ENCODE assay signal across 8 mouse cellular contexts in the genomic region with DNA sequence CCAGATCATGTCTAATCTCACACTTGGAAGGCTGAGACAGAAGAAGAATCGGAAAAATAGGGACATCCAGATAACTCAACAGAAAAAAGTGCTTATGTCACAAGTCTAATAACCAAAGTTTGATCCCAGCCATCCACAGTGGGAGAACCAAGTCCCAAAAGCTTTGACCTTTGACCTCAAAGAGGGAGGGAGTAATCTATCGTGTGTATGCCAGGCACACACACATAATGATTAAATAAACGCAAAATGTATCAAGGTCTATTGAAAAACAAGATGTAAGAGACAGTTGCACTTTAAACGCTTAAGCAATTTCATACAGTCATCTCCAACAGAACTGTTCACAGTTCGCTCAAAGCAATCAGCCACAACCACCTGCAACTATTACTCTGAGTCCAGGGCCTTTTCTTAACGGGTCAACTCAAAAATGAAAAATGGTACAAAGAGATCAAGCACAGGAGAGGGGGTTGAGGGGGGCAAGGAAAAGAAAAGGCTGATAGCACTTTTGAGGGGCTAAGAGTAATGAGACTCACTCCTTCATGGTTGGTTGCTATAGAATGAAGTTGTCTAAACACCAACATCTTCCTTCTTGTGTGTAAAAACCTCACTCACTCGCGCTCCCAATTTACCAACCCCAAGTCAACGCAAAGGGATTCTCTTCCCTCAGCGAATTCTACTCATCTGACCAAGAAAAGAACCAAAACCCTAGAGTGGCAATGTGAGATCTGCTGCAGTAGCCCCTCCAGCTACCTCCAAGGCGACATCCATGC. TPM values are rescaled to one million over a fixed set of nuclear protein-coding genes. Genes with fewer than 3 reads are reported as not detected.
DNase-seq lines count a peak whose midpoint lies in the region; TF ChIP-seq lines count a peak whose summit lies in the region.

No protein-coding gene starts in this region.

- peaks cover 4% of the 10 kb centered on the region; the same call in 1 of the 2 replicates for H3K36me3 ChIP-seq in heart, adult 2 months (ENCODE audit: control insufficient read depth, insufficient read depth, low read length)
- no peaks in the 10 kb centered on the region for H3K36me3 ChIP-seq in small intestine, adult 2 months (ENCODE audit: control insufficient read depth, insufficient read depth, low read length)

- peaks cover 5% of the 10 kb centered on the region; the same call in 1 of the 2 replicates for H3K79me2 ChIP-seq in heart, adult 2 months (replicated peaks; ENCODE audit: control insufficient read depth, insufficient read depth, low read length)

- 28% methylated on average over 11 of the region's 11 CpGs for whole genome bisulfite sequencing in heart, adult 2 months
- 20% methylated on average over 11 of the region's 11 CpGs for WGBS in small intestine, adult 2 months

- no peak for DNase-seq in heart, adult 2 months
- DNase-seq in heart, adult 11 months = no peak
- peak; percentile 40 for DNase-seq in 3T3-L1 (ENCODE audit: low read depth, low spot score)
- DNase-seq in kidney, postnatal 14 days = peak; percentile 1
- DNase-seq in cerebellum, adult 9-11 months = no peak
- DNase-seq in layer of hippocampus, postnatal 25 days (ENCODE audit: extremely low spot score in 1 of 2, low spot score in 1 of 2) = no peak

- H3K9ac ChIP-seq in heart, adult 2 months (ENCODE audit: low read depth, low read length) = peak overlapping the region; percentile 99

- H3K4me3 ChIP-seq in heart, adult 2 months = peak overlapping the region; percentile 70
- H3K4me3 ChIP-seq in cortical plate, adult 2 months (ENCODE audit: insufficient read depth, low read length) = peak overlapping the region; percentile 96
- peak overlapping the region; percentile 85 for H3K4me3 ChIP-seq in small intestine, adult 2 months (ENCODE audit: low read depth, low read length)

- no peaks in the 10 kb centered on the region for H3K27me3 ChIP-seq in heart, adult 2 months (ENCODE audit: control insufficient read depth, insufficient read depth, low read length)
- no peaks in the 10 kb centered on the region for H3K27me3 ChIP-seq in small intestine, adult 2 months (ENCODE audit: control insufficient read depth, insufficient read depth, low read length)

- no peak for TF ChIP-seq EP300 in heart, adult 2 months (IDR thresholded peaks at IDR 0.05; ENCODE audit: insufficient read depth, low read depth, low read length)

- peaks cover 4% of the 10 kb centered on the region for H3K4me1 ChIP-seq in heart, adult 2 months (ENCODE audit: control insufficient read depth, insufficient read depth, low read length)
- peaks cover 6% of the 10 kb centered on the region; the same call in 1 of the 2 replicates for H3K4me1 ChIP-seq in cortical plate, adult 2 months (ENCODE audit: control insufficient read depth, insufficient read depth, low read length)
- peaks cover 6% of the 10 kb centered on the region; the same call in 1 of the 2 replicates for H3K4me1 ChIP-seq in small intestine, adult 2 months (ENCODE audit: control insufficient read depth, insufficient read depth, insufficient read length, low read length)

- TF ChIP-seq CTCF in heart, adult 2 months (IDR thresholded peaks at IDR 0.05) = no peak
- TF ChIP-seq CTCF in cortical plate, adult 2 months (IDR thresholded peaks at IDR 0.05; ENCODE audit: extremely low read depth, insufficient read depth, low read length) = no peak
- no peak for TF ChIP-seq CTCF in small intestine, adult 2 months (IDR thresholded peaks at IDR 0.05; ENCODE audit: extremely low read depth, insufficient read length, insufficient replicate concordance, low read depth, low read length)

- H3K27ac ChIP-seq in heart, adult 2 months = peak overlapping the region; percentile 97; the same call in 1 of the 2 replicates
- H3K27ac ChIP-seq in cortical plate, adult 2 months (ENCODE audit: insufficient read depth, low read length) = no peak overlapping the region
- no peak overlapping the region for H3K27ac ChIP-seq in small intestine, adult 2 months (ENCODE audit: insufficient read depth, low read depth, low read length)

- intact Hi-C loops in heart, adult 2 months (cut with DNase I) = loop anchor here (5.0 kb wide), 1 partner anchor 365 kb away; no protein-coding TSS in a partner anchor

- no peak for TF ChIP-seq POLR2A in heart, adult 2 months (IDR thresholded peaks at IDR 0.05; ENCODE audit: insufficient read depth, low read depth, low read length)
- TF ChIP-seq POLR2A in cortical plate, adult 2 months (IDR thresholded peaks at IDR 0.05; ENCODE audit: extremely low read depth, insufficient read depth, low read length) = no peak
- TF ChIP-seq POLR2A in small intestine, adult 2 months (IDR thresholded peaks at IDR 0.05; ENCODE audit: low read depth, low read length) = no peak

RNA-seq across cellular contexts. Expression of a gene that starts 1.0 kb away (rescaled TPM):
- total RNA-seq in heart, adult 2 months (2021) = 10 to 100 TPM; 36.0 to 41.8 TPM
- 15.0 and 29.1 TPM in 2 replicates for polyA plus RNA-seq in heart, adult 2 months (2012; rRNA removed)
- polyA plus RNA-seq in cortical plate, adult 2 months (2012; rRNA removed) = 21.3 and 22.1 TPM in 2 replicates
- polyA plus RNA-seq in small intestine, adult 2 months (2012; rRNA removed) = 2.4 and 5.1 TPM in 2 replicates
- total RNA-seq in layer of hippocampus, postnatal 25 days (2021) = 10 to 100 TPM; 56.8 to 64.6 TPM

RNA-seq across cellular contexts. Expression of a gene that starts 55.6 kb away (rescaled TPM):
- 10 to 100 TPM in 1 of 2 experiments, 1 to 10 TPM in 1; 7.9 to 10.8 TPM for total RNA-seq in heart, adult 2 months (2021)
- polyA plus RNA-seq in heart, adult 2 months (2012; rRNA removed) = 13.1 and 14.6 TPM in 2 replicates
- polyA plus RNA-seq in cortical plate, adult 2 months (2012; rRNA removed) = 60.6 and 65.7 TPM in 2 replicates
- polyA plus RNA-seq in small intestine, adult 2 months (2012; rRNA removed) = 4.7 and 11.9 TPM in 2 replicates
- 10 to 100 TPM; 31.4 to 40.8 TPM for total RNA-seq in layer of hippocampus, postnatal 25 days (2021)

Comparison
In these comparisons a context has a peak if more than half of its experiments do, and no peak if none do; other contexts are left out.
1. DNase-seq: peak in 3T3-L1 (single experiment) and kidney, postnatal 14 days (single experiment); none in heart, adult 2 months (0 of 2), heart, adult 11 months (single experiment), cerebellum, adult 9-11 months (single experiment) and layer of hippocampus, postnatal 25 days (0 of 2).
2. Peak in every context shown above with its lines, with median percentiles within 50 percentile points of each other: H3K4me3 ChIP-seq.